ENCODE assay signal across 21 mouse cellular contexts in the genomic region with DNA sequence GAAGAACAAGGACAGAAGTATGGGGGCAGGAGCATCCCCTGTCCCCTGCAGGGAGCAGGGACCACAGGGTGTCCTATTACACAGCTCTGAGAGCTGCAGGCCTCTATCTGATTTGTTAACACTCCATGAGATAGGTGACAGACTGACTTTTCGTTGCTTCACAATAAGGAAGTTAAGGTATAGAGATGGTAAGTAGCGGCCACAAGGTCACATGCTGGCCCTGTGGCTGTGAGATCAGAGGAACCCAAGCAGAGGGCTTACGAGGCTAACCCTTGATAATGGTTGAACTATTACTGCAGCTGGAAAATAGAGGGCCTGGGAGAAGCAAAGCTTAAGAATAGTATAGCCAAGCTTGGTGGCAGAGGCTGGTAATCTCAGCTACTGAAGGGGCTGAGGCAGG. TPM values are rescaled to one million over a fixed set of nuclear protein-coding genes. Genes with fewer than 3 reads are reported as not detected.
A peak's percentile ranks its signal among the peaks of the same experiment; 100 is the strongest.
DNase-seq lines count a peak whose midpoint lies in the region; ATAC-seq and TF ChIP-seq lines count a peak whose summit lies in the region.
"Had no signal": no experiment of that assay in that cellular context is flagged by ENCODE, and none has a peak within 500 bp of the region (broad histone marks: within the 10 kb centered on the region; RNA-seq: fewer than 3 reads in every experiment).

No protein-coding gene starts in this region.

- H3K4me1 ChIP-seq in heart, embryonic 12.5 days (replicated peaks): peaks cover 74% of the 10 kb centered on the region
- peaks cover 61% of the 10 kb centered on the region for H3K4me1 ChIP-seq in kidney, embryonic 16.5 days (ENCODE audit: insufficient read depth, low read length)
- H3K4me1 ChIP-seq in embryonic facial prominence, embryonic 14.5 days (ENCODE audit: control insufficient read depth, insufficient read depth, low read length): peaks cover 32% of the 10 kb centered on the region
- peaks cover 50% of the 10 kb centered on the region for H3K4me1 ChIP-seq in limb, embryonic 14.5 days (ENCODE audit: control insufficient read depth, insufficient read depth, low read length)

- H3K4me2 ChIP-seq in heart, embryonic 12.5 days: peak overlapping the region; percentile 98
- peak overlapping the region; percentile 97; the same call in 1 of the 2 replicates for H3K4me2 ChIP-seq in kidney, embryonic 16.5 days (replicated peaks; ENCODE audit: low read depth, low read length)
- H3K4me2 ChIP-seq in embryonic facial prominence, embryonic 14.5 days (ENCODE audit: low read depth, low read length): 0 out of 2 replicates have a peak overlapping the region, but pooled peaks have one; percentile 94
- H3K4me2 ChIP-seq in limb, embryonic 14.5 days (replicated peaks; ENCODE audit: low read depth, low read length, severe bottlenecking): peak overlapping the region; percentile 64
- H3K4me2 ChIP-seq: hindbrain, embryonic 13.5 days; liver, embryonic 15.5 days; midbrain, embryonic 13.5 days; neural tube, embryonic 13.5 days had no signal

- intact Hi-C loops in heart, postnatal 36 days (cut with DNase I): no loop called here

- peak overlapping the region; percentile 60; the same call in 1 of the 2 replicates for H3K4me3 ChIP-seq in heart, embryonic 12.5 days
- peak overlapping the region; percentile 70; the same call in 1 of the 2 replicates for H3K4me3 ChIP-seq in kidney, embryonic 16.5 days (ENCODE audit: low read length)
- H3K4me3 ChIP-seq in embryonic facial prominence, embryonic 14.5 days (ENCODE audit: low read depth, low read length): no peak overlapping the region
- H3K4me3 ChIP-seq in limb, embryonic 14.5 days (replicated peaks; ENCODE audit: low read length): no peak overlapping the region; the same call in 1 of the 2 replicates
- H3K4me3 ChIP-seq: hindbrain, embryonic 13.5 days; liver, embryonic 15.5 days; midbrain, embryonic 13.5 days; neural tube, embryonic 13.5 days had no signal

- ATAC-seq in heart, embryonic 12.5 days (ENCODE audit: insufficient number of reproducible peaks, low FRiP score): no peak
- ATAC-seq in kidney, embryonic 16.5 days (ENCODE audit: low FRiP score, low TSS enrichment): no peak
- no peak for ATAC-seq in embryonic facial prominence, embryonic 14.5 days (ENCODE audit: low read depth)
- no peak for ATAC-seq in limb, embryonic 14.5 days (ENCODE audit: low FRiP score, low read depth)
- ATAC-seq: lung, postnatal 0 days; midbrain, embryonic 13.5 days had no signal

- WGBS in heart, embryonic 12.5 days: 33% methylated on average over 3 of the region's 3 CpGs
- 47% methylated on average over 3 of the region's 3 CpGs for WGBS in kidney, embryonic 16.5 days
- WGBS in embryonic facial prominence, embryonic 14.5 days: 46% methylated on average over 3 of the region's 3 CpGs
- 39% methylated on average over 3 of the region's 3 CpGs for WGBS in limb, embryonic 14.5 days

- TF ChIP-seq POLR2A in limb, embryonic 14.5 days (IDR thresholded peaks at IDR 0.05; ENCODE audit: borderline replicate concordance, extremely low read depth, insufficient read depth, insufficient read length): no peak

- 0 out of 2 replicates have a peak overlapping the region, but pooled peaks have one; percentile 46 for H3K9ac ChIP-seq in heart, embryonic 12.5 days
- no peak overlapping the region for H3K9ac ChIP-seq in kidney, embryonic 16.5 days (replicated peaks; ENCODE audit: low read length)
- no peak overlapping the region for H3K9ac ChIP-seq in embryonic facial prominence, embryonic 14.5 days (ENCODE audit: low read depth, low read length)
- no peak overlapping the region for H3K9ac ChIP-seq in limb, embryonic 14.5 days (ENCODE audit: low read depth, low read length, severe bottlenecking)
- H3K9ac ChIP-seq: hindbrain, embryonic 13.5 days; liver, embryonic 15.5 days; midbrain, embryonic 13.5 days; neural tube, embryonic 13.5 days had no signal

- H3K36me3 ChIP-seq in heart, embryonic 12.5 days: no peaks in the 10 kb centered on the region
- no peaks in the 10 kb centered on the region for H3K36me3 ChIP-seq in kidney, embryonic 16.5 days (ENCODE audit: insufficient read depth, low read length)
- H3K36me3 ChIP-seq in embryonic facial prominence, embryonic 14.5 days (ENCODE audit: control insufficient read depth, insufficient read depth, low read length): no peaks in the 10 kb centered on the region
- H3K36me3 ChIP-seq in limb, embryonic 14.5 days (ENCODE audit: control insufficient read depth, insufficient read depth, low read length): 0 out of 2 replicates have a peak, but pooled peaks cover 6% of the 10 kb centered on the region
- H3K36me3 ChIP-seq: hindbrain, embryonic 13.5 days; liver, embryonic 15.5 days; midbrain, embryonic 13.5 days; neural tube, embryonic 13.5 days had no signal

- no peak for DNase-seq in heart, postnatal 36 days
- no peak for DNase-seq in kidney, postnatal 10 days
- DNase-seq in embryonic facial prominence, embryonic 14.5 days (ENCODE audit: low spot score): no peak
- no peak for DNase-seq in limb, embryonic 14.5 days (ENCODE audit: low spot score)
- DNase-seq in frontal cortex, postnatal 25 days (ENCODE audit: low spot score in 2 of 2): no peak
- DNase-seq in natural killer cell, adult 2 months (ENCODE audit: low spot score in 2 of 2): no peak
- DNase-seq: adrenal gland, adult 8-10 months; B cell, adult 2 months; cerebellum, adult 8-10 months; kidney, postnatal 14 days; left cerebral cortex, postnatal 4 days; right cerebral cortex, adult 18-20 months; thymus, postnatal 25 days had no signal

- no peak overlapping the region for H3K27ac ChIP-seq in heart, embryonic 12.5 days (ENCODE audit: poor library complexity, severe bottlenecking)
- no peak overlapping the region for H3K27ac ChIP-seq in kidney, embryonic 16.5 days (ENCODE audit: low read length)
- no peak overlapping the region for H3K27ac ChIP-seq in embryonic facial prominence, embryonic 14.5 days (replicated peaks; ENCODE audit: low read depth, low read length)
- no peak overlapping the region for H3K27ac ChIP-seq in limb, embryonic 14.5 days (replicated peaks; ENCODE audit: low read depth, low read length)
- H3K27ac ChIP-seq: hindbrain, embryonic 13.5 days; liver, embryonic 15.5 days; midbrain, embryonic 13.5 days; neural tube, embryonic 13.5 days had no signal

- H3K27me3 ChIP-seq in heart, embryonic 12.5 days (replicated peaks): no peaks in the 10 kb centered on the region
- peaks cover 46% of the 10 kb centered on the region for H3K27me3 ChIP-seq in kidney, embryonic 16.5 days (ENCODE audit: insufficient read depth, low read length)
- peaks cover 42% of the 10 kb centered on the region for H3K27me3 ChIP-seq in embryonic facial prominence, embryonic 14.5 days (replicated peaks; ENCODE audit: control insufficient read depth, insufficient read depth, low read length)
- H3K27me3 ChIP-seq in limb, embryonic 14.5 days (ENCODE audit: control insufficient read depth, insufficient read depth, low read length): peaks cover 32% of the 10 kb centered on the region

- no peaks in the 10 kb centered on the region for H3K9me3 ChIP-seq in heart, embryonic 12.5 days (replicated peaks)
- H3K9me3 ChIP-seq in kidney, embryonic 16.5 days (ENCODE audit: low read length): no peaks in the 10 kb centered on the region
- H3K9me3 ChIP-seq in embryonic facial prominence, embryonic 14.5 days (ENCODE audit: control insufficient read depth, low read length): no peaks in the 10 kb centered on the region
- H3K9me3 ChIP-seq in limb, embryonic 14.5 days (ENCODE audit: control insufficient read depth, low read length): no peaks in the 10 kb centered on the region
- H3K9me3 ChIP-seq: hindbrain, embryonic 13.5 days; liver, embryonic 15.5 days; midbrain, embryonic 13.5 days; neural tube, embryonic 13.5 days had no signal

RNA-seq across cellular contexts. Expression of a gene that starts 5.9 kb away (rescaled TPM):
- polyA plus RNA-seq in heart, embryonic 12.5 days (2016; fragmentation: Nextera tagmentation; extraction: Ambion mirVana): 26.3 and 31.0 TPM in 2 replicates
- 1 to 10 TPM; 5.1 to 9.2 TPM for total RNA-seq in heart, postnatal 36 days (2021)
- 32.4 and 33.3 TPM in 2 replicates for polyA plus RNA-seq in kidney, embryonic 16.5 days (2015; fragmentation: Nextera tagmentation; extraction: Ambion mirVana)
- 20.1 and 20.2 TPM in 2 replicates for polyA plus RNA-seq in embryonic facial prominence, embryonic 14.5 days (2014; fragmentation: Nextera tagmentation; extraction: Ambion mirVana)
- 115 and 178 TPM in 2 replicates for polyA plus RNA-seq in limb, embryonic 14.5 days (2012; rRNA removed)
- polyA plus RNA-seq in limb, embryonic 14.5 days (2014; fragmentation: Nextera tagmentation; extraction: Ambion mirVana): 39.1 and 40.1 TPM in 2 replicates
- total RNA-seq: megakaryocyte progenitor cell, adult 5-6 weeks had no signal

Comparison
In these comparisons a context has a peak if more than half of its experiments do, and no peak if none do; other contexts are left out.
1. H3K4me3 ChIP-seq: peak in heart, embryonic 12.5 days (single experiment) and kidney, embryonic 16.5 days (single experiment); none in embryonic facial prominence, embryonic 14.5 days (single experiment) and limb, embryonic 14.5 days (single experiment).
2. Peak in every context shown above with its lines, with median percentiles within 50 percentile points of each other: H3K4me2 ChIP-seq.